Mouse (Mus musculus) lung, embryonic 16.5 days (tissue): Measurements from ENCODE around the gene Arpc5. TPM values are rescaled to one million over a fixed set of nuclear protein-coding genes. Genes with fewer than 3 reads are reported as not detected.

Experiments used
- ATAC-seq: fragments of 200-750 bp; cut with Nextera tagmentation; 2 replicates; pipeline ENCODE4 v1.8.0; 2017; ENCODE audit warnings: low read depth, mild to moderate bottlenecking, moderate library complexity
- H3K27ac ChIP-seq: fragments of 300-500 bp; sonication (generic); 2 replicates; pipeline ENCODE4 v1.5.1; 2014; ENCODE audit warnings: mild to moderate bottlenecking, control low read depth, low read length
- H3K27me3 ChIP-seq: fragments of 300-500 bp; sonication (generic); 2 replicates; pipeline ENCODE4 v1.6.1; 2014; ENCODE audit warnings: low read depth, low read length, mixed read lengths; ENCODE audit not compliant: control insufficient read depth, insufficient read depth
- H3K36me3 ChIP-seq: fragments of 300-500 bp; sonication (generic); 2 replicates; pipeline ENCODE4 v1.6.1; 2014; ENCODE audit warnings: low read length; ENCODE audit not compliant: control insufficient read depth, insufficient read depth
- H3K4me1 ChIP-seq: fragments of 300-500 bp; sonication (generic); replicated peaks from 2 replicates; pipeline ENCODE4 v1.6.1; 2014; ENCODE audit warnings: low read length, mixed read lengths; ENCODE audit not compliant: control insufficient read depth, insufficient read depth
- H3K4me2 ChIP-seq: fragments of 300-500 bp; sonication (generic); 2 replicates; pipeline ENCODE4 v1.6.1; 2014; ENCODE audit warnings: low read depth, low read length, control low read depth
- H3K4me3 ChIP-seq: fragments of 300-500 bp; sonication (generic); 2 replicates; pipeline ENCODE4 v1.5.1; 2014; ENCODE audit warnings: mild to moderate bottlenecking, low read length, control low read depth
- H3K9ac ChIP-seq: fragments of 300-500 bp; sonication (generic); 2 replicates; pipeline ENCODE4 v1.6.1; 2014; ENCODE audit warnings: low read length, control low read depth
- H3K9me3 ChIP-seq: fragments of 300-500 bp; sonication (generic); 2 replicates; pipeline ENCODE4 v1.6.1; 2016; ENCODE audit warnings: low read length; ENCODE audit not compliant: control insufficient read depth
- WGBS: fragments of 180-500 bp; shearing (Covaris S2); extraction: QIAGEN DNeasy Blood & Tissue Kit; methylation state at CpG from one replicate; pipeline ENCODE4 v1.1.7; 2014; 5-methylcytosine and 5-hydroxymethylcytosine counted together
- polyA plus RNA-seq: library from polyadenylated mRNA; unstranded; fragments of >200 nt; fragmentation: Nextera tagmentation; extraction: Ambion mirVana; gene quantifications from 2 replicates; pipeline ENCODE4 v1.2.1, GENCODE M21; 2015

The Arpc5 gene
- polyA plus RNA-seq, 1 experiment from 2014 or later: 285 TPM

DNA sequence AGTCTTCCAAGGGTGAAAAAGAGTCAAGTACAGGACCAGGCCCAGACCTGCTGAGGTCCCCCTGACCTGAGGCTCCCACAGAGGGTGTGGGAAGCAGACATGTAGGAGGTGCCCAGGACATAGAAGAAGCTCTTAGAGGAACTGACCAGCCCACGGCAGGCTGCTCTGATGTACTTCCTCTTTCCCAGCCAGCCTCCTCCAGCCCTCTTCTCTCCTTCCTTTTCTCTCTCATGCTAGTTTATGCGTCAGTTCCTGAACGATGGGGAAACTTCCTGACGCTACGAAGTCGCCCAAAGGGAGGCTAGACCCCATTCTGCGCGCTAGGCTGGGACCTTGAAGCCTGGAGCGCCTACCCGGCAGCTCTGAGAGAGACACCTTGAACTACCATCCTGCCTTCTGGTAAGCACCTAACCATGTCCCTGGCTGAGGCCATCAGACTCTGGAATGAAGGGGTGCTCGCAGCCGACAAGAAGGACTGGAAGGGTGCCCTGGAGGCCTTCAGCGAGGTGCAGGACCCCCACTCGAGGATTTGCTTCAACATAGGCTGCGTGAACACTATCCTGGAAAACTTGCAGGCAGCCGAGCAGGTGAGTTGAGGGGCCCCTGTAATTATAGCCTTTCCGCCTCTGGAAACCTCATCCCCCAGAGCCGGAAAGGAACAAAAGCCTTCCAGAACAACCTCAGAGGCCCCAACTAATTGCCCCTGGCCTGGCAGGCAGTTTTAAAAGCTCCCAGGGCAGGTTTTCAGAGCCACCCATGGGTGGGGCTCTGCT, 41.5 kb downstream of the Arpc5 start:
- Histone ChIP-seq H3K4me3 (no peak overlapping the region), H3K27ac (no peak overlapping the region), H3K9me3 (no peaks in the 10 kb centered on the region), H3K27me3 (no peaks in the 10 kb centered on the region), H3K9ac (no peak overlapping the region), H3K4me2 (no peak overlapping the region), H3K4me1 (no peaks in the 10 kb centered on the region), H3K36me3 (no peaks in the 10 kb centered on the region)
- no peak for ATAC-seq
- WGBS: 74% methylated on average over 18 of the region's 18 CpGs

DNA sequence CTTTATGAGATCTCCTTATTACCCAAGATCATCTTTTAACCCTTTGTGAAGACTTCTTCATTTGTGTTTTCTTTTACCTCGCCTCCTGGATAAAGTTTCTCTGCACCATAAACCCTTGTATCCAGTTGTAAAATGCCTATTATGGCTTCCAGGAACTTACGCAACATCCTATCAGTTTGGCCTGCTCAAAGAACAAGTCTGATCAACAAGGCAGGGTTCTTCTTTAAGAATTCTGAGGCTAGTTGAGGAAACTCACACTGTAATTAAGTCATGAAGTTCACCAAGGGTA, 42.0 kb downstream of the Arpc5 start:
- Histone ChIP-seq H3K4me2 (no peak overlapping the region), H3K9me3 (no peaks in the 10 kb centered on the region), H3K4me3 (no peak overlapping the region), H3K4me1 (no peaks in the 10 kb centered on the region), H3K27me3 (no peaks in the 10 kb centered on the region), H3K36me3 (no peaks in the 10 kb centered on the region), H3K9ac (no peak overlapping the region), H3K27ac (no peak overlapping the region)
- no peak for ATAC-seq
- 95% methylated on average over 2 of the region's 2 CpGs for WGBS

GRCm38 (mm10) chr1:152809541-152810252, 43.4 kb downstream of the Arpc5 start:
- Histone ChIP-seq H3K9ac (no peak overlapping the region), H3K4me1 (no peaks in the 10 kb centered on the region), H3K4me3 (no peak overlapping the region), H3K27ac (no peak overlapping the region), H3K4me2 (no peak overlapping the region), H3K27me3 (no peaks in the 10 kb centered on the region), H3K36me3 (no peaks in the 10 kb centered on the region), H3K9me3 (no peaks in the 10 kb centered on the region)
- WGBS: 29% methylated on average over 8 of the region's 8 CpGs
- ATAC-seq: peak; percentile 78; the same call in 1 of the 2 replicates

- Histone ChIP-seq H3K9me3 (no peaks in the 10 kb centered on the region), H3K4me2 (no peak overlapping the region), H3K36me3 (no peaks in the 10 kb centered on the region), H3K4me3 (no peak overlapping the region), H3K4me1 (peaks cover 8% of the 10 kb centered on the region), H3K9ac (no peak overlapping the region), H3K27ac (no peak overlapping the region), H3K27me3 (no peaks in the 10 kb centered on the region)
- WGBS: 74% methylated on average over 13 of the region's 13 CpGs
- no peak for ATAC-seq
These were observed 44.4 kb downstream of the Arpc5 start for GRCm38 (mm10) chr1:152810533-152811439.

- 21% methylated on average over 7 of the region's 7 CpGs for WGBS
- H3K27ac ChIP-seq: no peak overlapping the region
- no peak overlapping the region for H3K9ac ChIP-seq
- H3K27me3 ChIP-seq: no peaks in the 10 kb centered on the region
- no peaks in the 10 kb centered on the region for H3K9me3 ChIP-seq
- peak overlapping the region; percentile 23 for H3K4me3 ChIP-seq
- peak; percentile 76 for ATAC-seq
- H3K4me1 ChIP-seq: peaks cover 8% of the 10 kb centered on the region
- H3K36me3 ChIP-seq: no peaks in the 10 kb centered on the region
- H3K4me2 ChIP-seq: peak overlapping the region; percentile 42
These were observed 48.9 kb downstream of the Arpc5 start for GRCm38 (mm10) chr1:152815265-152815701.

GRCm38 (mm10) chr1:152817027-152817769, 50.9 kb downstream of the Arpc5 start:
- no peaks in the 10 kb centered on the region for H3K36me3 ChIP-seq
- no peak overlapping the region for H3K9ac ChIP-seq
- no peaks in the 10 kb centered on the region for H3K9me3 ChIP-seq
- no peaks in the 10 kb centered on the region for H3K27me3 ChIP-seq
- peaks cover 8% of the 10 kb centered on the region for H3K4me1 ChIP-seq
- H3K4me2 ChIP-seq: no peak overlapping the region
- 31% methylated on average over 12 of the region's 12 CpGs for WGBS
- ATAC-seq: no peak
- H3K27ac ChIP-seq: peak overlapping the region; percentile 43; the same call in 1 of the 2 replicates
- no peak overlapping the region for H3K4me3 ChIP-seq

DNA sequence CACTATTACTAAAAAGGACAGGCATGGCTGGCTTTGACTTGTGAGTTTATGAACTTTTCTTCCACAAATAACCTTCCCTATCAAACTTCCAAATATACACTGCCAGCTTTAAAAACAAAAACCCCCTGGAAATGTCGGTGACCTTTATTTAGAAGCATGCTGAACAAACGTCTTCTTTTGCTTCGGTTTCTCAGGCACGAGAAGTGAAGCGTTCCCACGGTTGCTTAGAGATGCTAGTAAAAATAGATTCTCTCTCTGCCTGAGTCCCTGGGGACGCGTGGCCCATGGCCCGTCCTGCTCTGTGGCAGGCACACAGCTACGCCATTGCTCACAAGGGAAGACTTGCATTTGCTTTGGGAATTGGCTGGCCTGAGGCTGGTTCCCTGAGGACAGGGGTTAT, 51.5 kb downstream of the Arpc5 start:
- Histone ChIP-seq H3K27me3 (no peaks in the 10 kb centered on the region), H3K9ac (no peak overlapping the region), H3K4me2 (no peak overlapping the region), H3K36me3 (no peaks in the 10 kb centered on the region), H3K9me3 (no peaks in the 10 kb centered on the region), H3K4me3 (no peak overlapping the region), H3K4me1 (peaks cover 8% of the 10 kb centered on the region), H3K27ac (peak overlapping the region; percentile 43; the same call in 1 of the 2 replicates)
- ATAC-seq: peak; percentile 53
- WGBS: 47% methylated on average over 10 of the region's 10 CpGs

- Histone ChIP-seq H3K36me3 (no peaks in the 10 kb centered on the region), H3K27me3 (no peaks in the 10 kb centered on the region), H3K4me2 (no peak overlapping the region), H3K27ac (no peak overlapping the region), H3K4me1 (peaks cover 8% of the 10 kb centered on the region), H3K4me3 (no peak overlapping the region), H3K9ac (no peak overlapping the region), H3K9me3 (no peaks in the 10 kb centered on the region)
- 70% methylated on average over 6 of the region's 6 CpGs for WGBS
- ATAC-seq: no peak
These were observed 53.2 kb downstream of the Arpc5 start for GRCm38 (mm10) chr1:152819558-152819957.
